Mouse (Mus musculus): ENCODE data around the gene Sdk1.

DNA sequence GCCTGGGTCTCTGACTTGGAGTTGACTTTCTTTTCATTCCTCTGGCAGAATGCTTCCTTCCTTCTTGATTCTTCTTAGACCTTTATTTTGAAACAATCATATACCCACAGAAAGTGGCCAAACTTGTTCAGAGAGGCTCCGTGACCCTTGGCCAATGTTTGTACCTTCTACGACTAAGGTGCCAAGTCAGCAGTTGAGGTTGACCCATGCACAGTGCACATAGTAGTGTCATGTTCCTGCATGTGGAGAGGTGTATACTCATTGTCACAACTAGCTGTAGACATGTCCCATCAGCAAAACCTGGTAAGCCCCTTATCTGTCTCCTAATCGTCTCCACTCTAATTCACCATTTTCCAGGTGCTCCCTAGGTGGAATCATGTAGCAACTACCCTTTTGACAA is 530.2 kb downstream of the Sdk1 start:
- TF ChIP-seq CTCF (IDR thresholded peaks at IDR 0.05; ENCODE audit: low read depth, low read length), result no peak
- no peak for TF ChIP-seq POLR2A (IDR thresholded peaks at IDR 0.05; ENCODE audit: extremely low read depth, insufficient read depth, low read length)
